Mouse (Mus musculus): Measurements from ENCODE around the gene Bmp2k. TPM values are rescaled to one million over a fixed set of nuclear protein-coding genes. Genes with fewer than 3 reads are reported as not detected.

Gene Bmp2k
- polyA plus RNA-seq, 2 experiments from 2014 or later: 8.3 to 19.3 TPM

GRCm38 (mm10) chr5:96972474-96973130 is 24.9 kb upstream of the Bmp2k start:
- no peak for ATAC-seq

GRCm38 (mm10) chr5:96973714-96974113 is 23.8 kb upstream of the Bmp2k start:
- no peak for ATAC-seq

GRCm38 (mm10) chr5:96974661-96975060 is 22.8 kb upstream of the Bmp2k start:
- no peak for ATAC-seq

GRCm38 (mm10) chr5:96975112-96975511 is 22.4 kb upstream of the Bmp2k start:
- no peak for ATAC-seq

GRCm38 (mm10) chr5:96976150-96976549 is 21.3 kb upstream of the Bmp2k start:
- peak; percentile 28 for ATAC-seq

- ATAC-seq: no peak
These were observed 18.0 kb upstream of the Bmp2k start for GRCm38 (mm10) chr5:96979296-96980007.

GRCm38 (mm10) chr5:96980008-96980634 is 17.4 kb upstream of the Bmp2k start:
- peak; percentile 49 for ATAC-seq

DNA sequence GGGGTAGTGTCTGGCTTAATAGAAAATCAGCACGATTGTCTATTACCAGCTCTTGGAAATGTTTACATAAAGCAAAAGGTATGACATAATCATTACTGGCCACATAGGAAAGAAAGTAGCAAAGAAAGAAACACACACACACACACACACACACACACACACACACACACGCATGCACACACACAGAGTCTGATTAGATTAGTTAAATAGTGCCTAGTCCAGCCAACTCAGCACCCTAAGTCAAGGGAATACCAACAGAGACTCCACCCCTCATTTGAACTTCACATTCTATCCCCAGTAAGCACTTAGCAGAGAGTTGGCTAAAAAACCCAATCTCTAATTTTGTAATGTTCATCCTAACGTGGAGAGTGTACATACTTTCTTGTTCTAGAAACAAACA is 15.5 kb upstream of the Bmp2k start:
- no peak for ATAC-seq

DNA sequence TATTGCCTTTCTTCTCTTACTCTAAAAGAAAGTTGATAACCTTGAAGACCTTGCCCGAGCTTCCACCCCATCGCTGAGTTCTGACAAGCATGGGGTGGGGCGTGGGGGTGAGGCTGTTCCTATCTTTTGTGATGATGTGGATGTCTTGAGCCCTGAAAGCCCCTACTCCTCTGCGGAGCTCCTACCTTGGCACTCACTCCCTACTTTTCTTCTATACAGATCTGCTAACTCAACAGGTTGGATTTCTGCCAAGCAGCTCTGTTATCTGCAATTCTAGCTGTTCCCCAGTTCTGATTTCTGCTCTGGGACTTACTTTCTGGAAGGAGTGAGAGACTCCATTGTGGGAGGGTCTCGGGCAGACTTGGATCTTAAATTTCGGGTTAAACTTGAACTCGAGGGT is 14.3 kb upstream of the Bmp2k start:
- ATAC-seq: no peak

DNA sequence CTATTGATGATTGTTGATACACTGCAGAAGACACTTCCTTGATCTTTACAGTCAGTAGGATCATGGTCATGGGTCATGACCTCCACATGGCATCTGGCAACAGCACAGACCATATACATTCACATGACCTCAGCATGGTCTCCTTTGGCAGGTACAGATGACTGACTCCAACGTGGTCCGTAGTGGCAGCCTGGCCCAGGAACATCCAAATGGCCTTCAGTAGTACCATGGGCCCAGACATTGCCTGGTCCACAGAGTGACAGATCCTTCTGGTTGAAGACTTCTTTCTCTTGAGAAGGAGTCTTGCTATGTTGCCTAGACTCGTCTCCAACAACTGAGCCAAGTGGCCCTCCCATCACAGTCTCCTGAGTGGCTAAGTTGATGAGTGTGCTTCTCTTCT is 10.6 kb upstream of the Bmp2k start:
- ATAC-seq: no peak

DNA sequence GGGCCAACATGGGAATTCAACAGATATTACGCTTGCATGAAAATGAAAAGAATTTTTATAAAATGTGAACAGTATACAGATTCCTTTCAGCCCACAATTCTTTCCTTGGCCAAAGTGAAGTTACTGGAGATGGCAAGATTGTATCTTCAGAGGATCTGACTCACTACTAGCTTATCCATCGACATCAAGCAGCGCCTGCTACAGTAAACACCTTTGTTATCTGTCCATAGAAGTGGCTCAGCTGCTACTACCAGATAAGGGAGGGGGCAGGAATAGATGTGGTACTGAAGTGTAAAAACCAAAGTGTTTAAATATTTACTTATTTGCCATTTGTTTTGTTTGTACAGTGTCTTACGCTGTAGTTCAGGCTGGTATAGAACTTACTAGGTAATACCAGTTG is 8.6 kb upstream of the Bmp2k start:
- ATAC-seq: no peak

DNA sequence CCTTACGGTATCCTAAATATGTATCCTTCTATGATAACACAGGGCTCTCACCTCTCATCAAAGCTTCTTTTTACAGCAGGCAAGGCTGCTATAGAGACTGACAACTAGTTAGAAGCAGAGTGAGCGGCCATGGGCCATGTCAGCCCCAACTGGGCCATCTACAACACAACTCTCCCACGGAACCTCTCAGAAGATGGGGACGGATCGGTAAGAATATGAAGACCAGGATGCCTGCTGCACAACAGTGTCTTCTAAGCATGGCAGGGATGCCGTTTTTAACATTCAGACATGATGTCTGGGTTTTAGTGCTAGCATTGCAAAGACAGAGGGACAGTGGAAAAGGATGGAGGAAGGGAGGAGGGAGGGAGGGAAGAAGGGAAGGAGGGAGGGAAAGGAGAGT is 6.3 kb upstream of the Bmp2k start:
- ATAC-seq: no peak

GRCm38 (mm10) chr5:96992651-96993050 is 4.8 kb upstream of the Bmp2k start:
- no peak for ATAC-seq

DNA sequence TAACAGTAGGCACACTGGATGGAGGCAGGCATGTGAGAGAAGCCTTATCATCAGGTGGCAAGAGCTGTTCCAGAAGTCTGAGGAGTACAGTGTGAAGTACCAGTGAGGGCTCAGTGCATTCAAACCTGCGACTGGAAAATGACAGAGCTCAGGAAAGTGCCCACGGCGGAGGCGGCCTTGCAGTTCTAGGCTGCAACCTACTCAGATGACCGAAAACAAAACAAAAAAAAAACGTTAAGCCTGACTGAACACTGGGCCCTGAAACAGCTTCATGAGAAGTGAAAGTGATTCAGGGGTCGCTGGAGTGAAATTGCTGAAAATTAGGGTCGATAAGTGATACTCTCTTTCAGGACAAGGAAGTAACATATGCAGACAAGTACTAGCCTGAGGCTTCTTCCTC is 4.4 kb upstream of the Bmp2k start:
- no peak for ATAC-seq

DNA sequence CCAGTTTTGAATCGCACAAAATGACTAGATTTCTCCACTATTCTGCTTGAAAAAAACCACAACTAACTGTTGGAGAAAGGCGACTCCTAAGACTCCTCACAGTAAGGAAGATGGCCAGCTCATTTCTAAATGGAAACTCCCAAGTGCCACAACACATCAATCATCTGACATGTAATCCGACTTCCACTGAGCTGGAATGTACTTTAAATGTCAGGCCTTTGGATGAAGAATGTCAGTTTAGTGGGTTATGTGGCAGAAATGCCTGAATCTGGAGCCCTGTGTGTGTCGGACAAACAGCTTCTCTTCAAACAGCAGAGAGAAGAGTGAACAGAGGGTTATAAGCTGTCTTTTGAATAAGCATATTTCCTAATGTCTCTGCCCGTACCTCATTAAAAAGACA is 1.7 kb upstream of the Bmp2k start:
- no peak for ATAC-seq

DNA sequence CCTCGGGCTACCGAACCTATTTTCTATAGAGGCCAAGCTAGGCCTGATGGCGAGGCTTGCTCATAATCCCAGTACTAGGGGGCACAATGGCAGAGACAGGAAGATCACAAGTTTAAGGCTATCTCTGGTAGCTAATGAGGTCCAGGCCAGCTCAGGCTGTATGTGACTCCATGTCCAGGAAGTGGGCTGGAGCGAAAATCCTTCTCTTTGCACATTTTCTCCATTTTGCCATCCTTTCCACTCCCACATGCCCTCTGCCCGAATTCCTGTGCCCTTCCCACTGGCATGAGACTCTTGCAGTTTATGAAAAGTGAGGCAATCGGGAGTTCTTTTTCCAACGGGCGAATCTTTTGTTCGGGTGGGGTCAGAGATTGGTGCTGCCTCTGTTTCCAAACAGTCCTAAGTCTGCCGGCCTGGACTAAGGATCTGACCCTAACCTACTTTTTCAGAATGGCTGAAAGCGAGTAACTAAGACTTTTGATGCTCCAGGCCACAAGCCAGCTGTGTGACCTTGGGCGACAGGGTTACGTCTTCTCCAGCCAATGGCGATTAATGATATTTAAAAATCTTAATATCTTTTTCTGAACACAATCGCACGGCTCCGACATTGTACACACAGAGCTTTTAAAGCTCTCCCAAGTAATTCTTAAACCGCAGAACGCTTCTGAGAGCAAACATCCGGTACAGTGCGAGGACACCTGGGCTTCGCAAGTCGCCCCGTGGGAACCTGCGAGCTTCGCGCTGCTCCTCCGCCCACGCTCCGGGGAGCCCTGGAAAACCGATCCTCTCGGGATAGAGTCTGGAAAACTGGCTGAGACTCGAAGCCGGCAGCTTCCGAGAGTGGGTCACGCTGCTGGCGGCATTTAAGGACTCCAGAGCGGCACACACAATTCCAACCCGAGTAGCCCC is 834 bp upstream of the Bmp2k start:
- peak; percentile 77 for ATAC-seq

GRCm38 (mm10) chr5:96997802-96998565 is 495 bp downstream of the Bmp2k start:
- peak; percentile 5 for ATAC-seq

DNA sequence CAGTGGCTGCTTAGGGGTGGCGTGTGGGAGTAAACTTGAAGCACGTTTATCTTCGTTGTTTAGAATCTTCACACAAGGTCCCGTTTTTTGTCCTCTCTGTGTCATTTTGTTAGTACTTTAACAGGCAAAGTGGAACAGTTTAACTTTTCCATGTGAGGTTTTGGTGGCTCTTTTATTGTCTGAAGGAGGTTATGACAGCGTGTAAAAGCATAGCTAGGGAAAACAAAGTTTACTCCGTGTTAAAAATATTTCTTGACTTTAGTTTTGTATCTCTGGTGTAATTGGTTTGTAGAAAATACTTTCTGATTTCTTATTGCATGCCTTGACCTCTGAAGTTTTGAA is 1.0 kb downstream of the Bmp2k start:
- no peak for ATAC-seq

- no peak for ATAC-seq
These were observed 2.1 kb downstream of the Bmp2k start for GRCm38 (mm10) chr5:96999601-97000000.

DNA sequence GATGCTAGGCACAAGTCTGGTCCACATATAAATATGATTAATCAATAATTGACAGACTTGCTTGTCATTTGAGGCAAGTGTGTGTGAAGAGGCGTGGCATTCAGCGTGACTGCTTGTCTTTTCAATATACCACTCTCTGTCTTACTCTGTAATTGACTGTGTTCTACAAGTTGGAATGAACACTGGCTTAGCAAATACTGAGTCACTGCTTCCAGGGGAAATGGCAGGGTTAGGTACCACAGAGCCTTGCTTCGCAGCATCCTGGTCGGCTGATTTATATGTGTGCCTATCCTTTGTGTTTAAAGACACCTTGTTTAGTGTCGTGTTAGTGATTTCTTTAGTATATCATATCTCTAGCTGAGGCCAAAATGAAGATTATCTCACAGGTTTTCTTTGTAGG is 3.0 kb downstream of the Bmp2k start:
- ATAC-seq: no peak

DNA sequence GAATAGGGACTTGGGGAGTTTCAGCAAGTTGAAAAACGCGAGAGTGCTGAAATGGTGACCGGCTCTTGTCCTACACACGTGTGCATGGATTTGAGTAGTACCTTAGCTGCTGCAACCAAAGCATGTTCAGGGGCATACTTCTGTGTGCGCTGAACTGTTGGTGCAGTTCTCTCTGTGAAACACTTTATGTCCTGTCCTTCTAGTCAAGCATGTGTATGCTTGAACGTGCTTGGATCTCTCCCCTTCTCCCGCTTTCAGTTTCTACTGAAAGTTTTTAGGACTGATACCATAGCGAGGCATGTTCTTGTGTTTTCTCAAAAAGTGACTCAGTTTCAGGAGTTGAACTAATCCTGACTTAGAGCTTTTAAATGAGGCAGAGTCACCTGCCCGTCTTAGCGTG is 3.7 kb downstream of the Bmp2k start:
- no peak for ATAC-seq

- no peak for ATAC-seq
These were observed 4.1 kb downstream of the Bmp2k start for GRCm38 (mm10) chr5:97001571-97001970.

All from activated CD4-positive, CD25-positive, alpha-beta regulatory T cell, adult 4 months (primary cell).